Mouse (Mus musculus): ENCODE measurements around the gene Ccdc77. TPM values are rescaled to one million over a fixed set of nuclear protein-coding genes. Genes with fewer than 3 reads are reported as not detected.
A peak's percentile ranks its signal among the peaks of the same experiment; 100 is the strongest.

Gene Ccdc77
- polyA plus RNA-seq, 1 experiment from 2014 or later, result 22.1 TPM

GRCm38 (mm10) chr6:120274887-120275286, 89.3 kb downstream of the Ccdc77 start:
- no peaks in the 10 kb centered on the region for H3K36me3 ChIP-seq
- H3K4me3 ChIP-seq (replicated peaks), result no peak overlapping the region
- no peak overlapping the region for H3K4me2 ChIP-seq (replicated peaks)
- H3K27ac ChIP-seq, result no peak overlapping the region
- ATAC-seq, result 0 out of 2 replicates have a peak, but pooled peaks have one; percentile 28
- H3K9ac ChIP-seq, result no peak overlapping the region
- no peaks in the 10 kb centered on the region for H3K27me3 ChIP-seq (replicated peaks)
- no peaks in the 10 kb centered on the region for H3K4me1 ChIP-seq (replicated peaks)
- H3K9me3 ChIP-seq, result no peaks in the 10 kb centered on the region
- 43% methylated on average over 4 of the region's 4 CpGs for WGBS

Other genes with a start within 250 kb of the Ccdc77 start
- gene D330020A13Rik, start 70.0 kb downstream of the Ccdc77 start, polyA plus RNA-seq (2015; fragmentation: Nextera tagmentation; extraction: Ambion mirVana), result 0.40 TPM in 2 replicates
- 1.4 and 1.6 TPM in 2 replicates for gene B4galnt3, start 69.8 kb downstream of the Ccdc77 start, polyA plus RNA-seq (2015; fragmentation: Nextera tagmentation; extraction: Ambion mirVana)
- gene Kdm5a, start 250 bp downstream of the Ccdc77 start, polyA plus RNA-seq (2015; fragmentation: Nextera tagmentation; extraction: Ambion mirVana), result 34.6 and 37.3 TPM in 2 replicates
- gene Il17ra, start 98.9 kb upstream of the Ccdc77 start, polyA plus RNA-seq (2015; fragmentation: Nextera tagmentation; extraction: Ambion mirVana), result 5.2 and 6.7 TPM in 2 replicates
- gene Tmem121b, start 129.4 kb upstream of the Ccdc77 start, polyA plus RNA-seq (2015; fragmentation: Nextera tagmentation; extraction: Ambion mirVana), result 0.05 and 0.10 TPM in 2 replicates
- gene Hdhd5, start 166.9 kb upstream of the Ccdc77 start, polyA plus RNA-seq (2015; fragmentation: Nextera tagmentation; extraction: Ambion mirVana), result 15.7 and 16.5 TPM in 2 replicates

All from intestine, embryonic 15.5 days (tissue).